23 mouse cellular contexts compared by ENCODE assay signal in the genomic region with DNA sequence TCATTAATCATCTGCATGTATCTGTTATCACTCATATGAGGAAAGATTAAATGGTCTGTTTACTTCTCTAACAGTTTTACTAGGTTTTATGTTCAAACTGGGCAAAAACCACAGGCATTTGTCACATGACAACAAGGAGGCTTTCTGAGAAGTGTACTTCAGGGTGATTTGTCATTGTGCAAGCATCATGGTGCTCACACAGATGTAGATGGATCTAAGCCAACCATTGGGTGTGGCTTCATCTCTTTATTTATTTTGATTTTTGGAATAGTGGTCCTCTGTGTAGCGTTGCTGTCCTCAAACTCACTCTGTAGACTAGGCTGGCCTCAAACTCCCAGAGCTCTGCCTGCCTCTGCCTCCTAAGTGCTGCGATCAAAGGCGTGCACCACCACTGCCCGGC.
"Had no signal": no experiment of that assay in that cellular context is flagged by ENCODE, and none has a peak within 500 bp of the region (broad histone marks: within the 10 kb centered on the region; RNA-seq: fewer than 3 reads in every experiment).

No protein-coding gene starts in this region.

- H3K27me3 ChIP-seq: embryonic facial prominence, embryonic 12.5 days; embryonic facial prominence, embryonic 13.5 days; embryonic facial prominence, embryonic 15.5 days; forebrain, embryonic 12.5 days; forebrain, embryonic 13.5 days; forebrain, embryonic 15.5 days; heart, embryonic 12.5 days had no signal

- ATAC-seq: forebrain, embryonic 13.5 days; forebrain, embryonic 14.5 days; forebrain, embryonic 15.5 days; forebrain, embryonic 16.5 days; forebrain, postnatal 0 days had no signal

- DNase-seq: cerebellum, adult 9-11 months; cerebellum, postnatal 14 days; cerebellum, postnatal 25 days; cerebellum, postnatal 36 days; embryo, embryonic 11 days; forebrain, postnatal 0 days; gastrocnemius, adult 2 months; gastrocnemius, postnatal 10 days; gastrocnemius, postnatal 14 days; gastrocnemius, postnatal 25 days; gastrocnemius, postnatal 36 days; heart, adult 11 months; heart, adult 18-20 months; heart, adult 2 months had no signal
